Mouse (Mus musculus) retina, postnatal 7 days (tissue): Measurements from ENCODE around the gene Gm6268.

ENCODE experiments used
- DNase-seq: peaks from one replicate; pipeline ENCODE4 v3.0.0-alpha.2; 2012; ENCODE audit warnings: low read depth, low spot score

Gm6268 gene

DNA sequence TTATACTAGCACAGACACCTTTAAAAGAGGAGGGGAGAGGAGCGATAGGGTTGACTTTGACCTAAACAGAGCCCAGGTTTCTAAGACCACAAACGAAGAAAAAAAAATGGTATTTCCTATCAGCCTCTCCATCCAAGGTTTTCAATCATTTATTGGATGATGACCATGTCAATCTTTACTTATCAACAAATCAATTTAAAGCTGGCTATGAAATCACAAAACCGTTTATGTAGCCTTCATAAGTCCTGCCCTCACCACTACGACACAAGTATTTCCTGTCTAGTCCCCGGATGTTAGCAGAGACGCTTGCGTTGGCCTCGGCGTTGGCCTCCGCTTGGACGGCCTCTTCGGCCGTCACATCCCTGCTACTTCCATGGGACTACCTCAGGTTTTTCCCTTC, at the start of gene Gm6268:
Gm6268 (plus strand) TSS at position 301 of the 400 bp plus-strand sequence.
- no peak for DNase-seq

GRCm38 (mm10) chrX:36352446-36352845, 48.6 kb upstream of the Gm6268 start:
- DNase-seq = no peak

- DNase-seq = no peak
Measured at GRCm38 (mm10) chrX:36385340-36385739, 15.7 kb upstream of the Gm6268 start.

DNA sequence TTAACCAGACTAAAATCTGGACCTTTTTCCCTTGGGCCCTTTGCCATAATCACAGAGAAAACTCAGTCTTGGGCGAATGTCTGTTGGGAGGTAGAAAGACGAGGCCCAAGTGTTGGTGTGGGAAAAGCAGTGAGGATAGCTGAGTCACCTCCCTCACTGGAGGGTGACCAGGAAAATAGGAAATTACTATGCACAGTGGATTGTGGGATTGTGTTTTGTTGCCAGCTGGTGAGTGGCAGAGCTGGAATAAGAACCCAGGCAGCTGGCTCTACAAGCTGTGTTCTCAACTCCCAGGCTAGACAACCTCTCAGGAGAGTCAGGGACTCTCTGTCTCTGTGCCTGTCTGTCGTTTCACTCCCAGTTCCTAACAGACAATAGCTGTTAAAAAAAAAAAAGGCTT, 11.1 kb upstream of the Gm6268 start:
- no peak for DNase-seq

DNA sequence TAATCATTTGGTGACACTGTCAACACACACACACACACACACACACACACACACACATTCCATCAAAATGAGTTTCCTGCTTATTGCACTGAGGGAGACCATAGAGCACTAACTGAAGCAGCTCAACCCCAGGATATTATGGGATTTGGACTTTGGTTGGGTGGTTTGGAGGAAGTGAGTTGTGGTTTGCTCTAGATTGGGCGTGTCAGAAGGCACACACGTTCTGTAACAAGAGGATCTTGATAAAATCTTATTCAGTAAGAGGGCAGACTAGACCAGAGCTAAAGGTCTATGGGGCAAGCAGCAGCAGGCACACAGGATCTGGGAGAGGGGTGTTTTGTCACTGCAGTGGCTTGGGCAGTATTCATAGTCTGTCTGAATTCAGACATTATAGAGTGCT, 10.6 kb upstream of the Gm6268 start:
- DNase-seq = no peak

- no peak for DNase-seq
Measured at GRCm38 (mm10) chrX:36392672-36393071, 8.4 kb upstream of the Gm6268 start.

GRCm38 (mm10) chrX:36393279-36393678, 7.8 kb upstream of the Gm6268 start:
- DNase-seq = no peak

- DNase-seq = no peak
Measured at GRCm38 (mm10) chrX:36402316-36402715, 1.2 kb downstream of the Gm6268 start.

DNA sequence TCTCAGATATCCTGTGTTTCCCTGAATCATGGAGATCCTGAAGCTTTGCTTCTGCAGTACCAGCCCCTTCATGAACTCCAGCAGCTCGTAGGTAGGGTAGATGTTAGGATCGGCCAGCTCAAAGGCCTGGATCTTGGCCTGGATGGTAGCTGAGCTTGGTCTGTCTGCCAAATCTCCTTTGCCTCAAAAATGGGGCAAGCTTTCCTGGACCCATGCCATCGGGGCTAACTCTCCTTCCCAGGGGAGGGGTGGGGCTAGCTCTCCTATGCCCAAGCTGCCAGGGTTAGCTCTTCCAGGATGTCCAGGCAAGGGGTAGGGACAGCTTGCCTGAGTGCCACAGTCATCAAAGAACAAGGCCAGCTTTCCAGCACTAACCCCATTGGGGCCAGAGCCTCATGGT, 18.1 kb downstream of the Gm6268 start:
- DNase-seq = no peak

DNA sequence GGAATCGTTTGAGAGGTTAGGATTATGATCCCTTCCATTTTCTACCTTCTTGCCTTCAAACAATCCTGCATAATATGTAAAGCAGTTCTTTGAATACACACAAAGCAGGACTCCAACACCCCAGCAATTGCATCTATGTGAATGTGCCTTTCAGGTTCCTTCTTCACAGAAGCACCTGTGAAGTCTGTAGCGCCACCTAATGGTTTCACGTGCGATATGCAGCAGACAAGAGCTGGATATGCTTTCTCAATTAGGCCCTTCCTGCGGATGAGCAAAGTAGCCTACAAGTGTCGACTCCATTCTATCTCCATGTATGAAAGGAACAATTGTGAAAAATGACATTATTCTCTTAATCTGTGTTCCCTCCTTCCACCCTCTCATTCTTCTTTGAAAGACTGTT, 33.9 kb downstream of the Gm6268 start:
- DNase-seq = no peak

DNA sequence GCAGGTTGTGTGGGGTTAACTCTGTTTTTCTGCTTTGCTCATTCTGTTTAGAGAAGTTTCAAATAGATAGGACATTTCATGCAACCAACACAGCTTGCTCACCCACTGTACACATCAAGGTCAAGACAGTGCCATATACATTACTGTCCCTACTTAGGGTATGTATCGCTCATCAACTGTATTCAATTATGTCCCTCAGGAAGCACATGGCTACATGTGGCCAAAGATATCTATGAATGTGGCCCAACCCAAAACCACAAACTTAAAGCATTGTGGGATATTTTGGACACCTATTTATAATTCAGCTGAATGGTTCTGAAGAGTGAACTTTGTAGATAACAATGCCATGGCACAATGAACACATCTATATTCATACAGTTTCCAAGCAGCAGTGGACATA, 36.9 kb downstream of the Gm6268 start:
- DNase-seq = no peak
